Mouse (Mus musculus) urinary bladder, postnatal 36 days (tissue): Measurements from ENCODE around the gene Sdhaf4.
A peak's percentile ranks its signal among the peaks of the same experiment; 100 is the strongest.
"Not testable (repeated sequence)": the region's sequence is repeated elsewhere in the genome, so short reads cannot be mapped to it uniquely, and the experiment has no call there.

Experiments used
- DNase-seq, 2 experiments: peaks; one replicate each; pipeline ENCODE4 v3.0.0; 2022; ENCODE audit warnings: low spot score in 2 of 2, mixed read lengths in 1 of 2

The Sdhaf4 gene

GRCm38 (mm10) chr1:24005070-24005804, at the start of gene Sdhaf4:
Sdhaf4 (minus strand) TSS chr1:24005656.
- DNase-seq = peak; percentile 88 to 89

DNA sequence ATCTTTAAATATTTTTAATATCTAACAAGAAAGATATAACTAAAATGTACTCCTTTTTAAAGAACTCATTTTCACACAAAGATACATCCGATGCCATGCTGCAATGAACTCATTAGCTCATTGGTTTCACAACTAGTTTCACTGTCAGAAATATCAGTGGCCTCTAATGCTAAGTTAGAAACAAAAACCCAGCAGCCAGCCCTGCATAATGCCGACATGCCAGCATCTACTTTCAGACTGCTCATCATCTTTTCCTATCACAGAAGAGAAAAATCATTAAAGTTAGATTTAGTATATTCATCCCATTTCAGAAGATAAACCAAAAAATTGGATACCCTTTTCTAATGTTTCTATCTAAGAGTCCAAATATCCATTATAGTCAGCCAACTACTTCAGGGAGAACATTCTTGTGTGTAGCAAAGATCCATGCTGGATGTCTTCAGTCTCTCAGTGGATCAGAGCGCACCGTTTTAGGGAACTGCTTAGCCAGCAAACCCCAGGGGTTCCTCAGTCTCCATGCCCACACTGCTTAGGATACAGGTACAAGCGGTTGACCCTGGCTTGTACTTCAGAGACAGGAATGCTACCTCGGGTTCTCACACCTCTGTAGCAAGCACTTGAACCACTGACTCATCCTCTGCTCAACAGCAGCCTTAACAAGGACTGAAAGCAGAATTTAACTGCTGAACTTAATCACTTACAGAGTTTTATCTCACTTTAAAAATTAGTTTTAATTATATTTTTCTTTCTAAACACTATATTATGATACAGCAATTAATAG, 41.5 kb upstream of the Sdhaf4 start:
- no peak for DNase-seq

DNA sequence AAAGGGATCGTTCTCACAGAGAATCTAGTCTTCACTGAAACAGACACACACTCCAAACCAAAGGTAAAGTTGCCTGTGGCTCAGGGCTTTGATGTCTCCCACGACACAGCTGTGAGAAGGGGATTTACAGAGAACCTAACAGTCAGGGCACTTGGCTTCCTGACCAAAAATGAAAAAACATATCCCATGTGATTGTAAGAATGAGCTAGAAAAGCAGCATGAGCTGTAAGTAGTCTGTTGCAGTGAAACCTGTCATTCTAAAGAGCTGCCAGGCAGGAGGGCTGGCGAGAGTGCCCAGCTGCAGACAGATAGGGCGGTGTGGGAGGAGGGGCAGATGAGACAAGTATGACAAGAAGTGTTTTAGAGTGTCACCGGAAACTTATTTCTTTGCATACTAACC, 40.2 kb upstream of the Sdhaf4 start:
- no peak for DNase-seq

- no peak for DNase-seq
These were observed 37.6 kb upstream of the Sdhaf4 start for GRCm38 (mm10) chr1:24043007-24043406.

DNA sequence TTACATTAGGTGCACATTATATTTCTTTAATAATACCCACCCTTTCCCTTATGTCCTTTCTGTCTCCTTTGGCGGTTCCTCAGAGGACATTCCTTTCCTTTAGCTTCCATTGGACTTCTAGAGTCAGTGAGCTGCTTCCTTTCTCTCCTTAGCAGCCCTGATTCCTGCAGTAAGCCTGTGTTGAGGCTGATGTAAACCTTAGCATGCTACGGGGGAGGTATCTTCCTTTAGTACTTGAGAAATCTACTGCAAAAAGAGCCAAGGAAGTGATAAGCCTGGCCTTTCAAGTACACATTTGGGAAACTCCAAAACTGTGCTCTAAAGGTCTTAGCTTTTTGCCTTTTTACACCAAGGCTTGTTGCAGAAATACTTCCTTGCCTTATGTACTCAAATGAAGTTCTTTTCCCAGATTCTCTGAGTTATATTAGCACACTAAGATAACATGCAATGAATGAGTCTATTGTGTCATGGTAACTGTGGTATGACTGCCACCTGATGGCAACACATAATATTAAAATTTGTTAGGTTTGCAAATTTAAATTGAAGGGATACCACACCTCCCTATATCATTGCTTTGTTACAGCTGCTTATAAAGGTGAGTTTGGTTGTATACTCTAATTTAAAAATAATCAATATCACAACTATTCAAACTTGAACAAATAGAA, 28.4 kb upstream of the Sdhaf4 start:
- no peak for DNase-seq

GRCm38 (mm10) chr1:24010821-24011220, 5.4 kb upstream of the Sdhaf4 start:
- no peak for DNase-seq

DNA sequence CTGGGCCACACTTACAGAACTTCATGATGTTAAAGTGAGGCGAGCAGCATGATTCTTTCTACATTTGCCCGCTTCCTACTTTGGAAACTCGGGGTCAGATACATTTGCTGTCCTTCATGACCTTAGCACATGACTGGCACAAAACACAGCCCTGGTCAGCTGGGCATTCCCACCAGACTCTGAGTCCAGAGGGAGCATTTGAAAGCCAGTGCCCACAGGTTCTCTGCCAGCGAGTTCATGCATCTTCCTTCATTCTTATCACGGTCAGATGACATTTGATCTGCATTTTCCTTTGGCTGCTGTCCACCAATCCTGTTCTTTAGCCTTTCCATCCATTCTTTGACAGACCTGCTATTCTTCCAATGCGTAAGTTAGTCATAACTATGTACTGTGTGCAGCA, 4.6 kb upstream of the Sdhaf4 start:
- DNase-seq = peak in 1 of 2 experiments; percentile 9

DNA sequence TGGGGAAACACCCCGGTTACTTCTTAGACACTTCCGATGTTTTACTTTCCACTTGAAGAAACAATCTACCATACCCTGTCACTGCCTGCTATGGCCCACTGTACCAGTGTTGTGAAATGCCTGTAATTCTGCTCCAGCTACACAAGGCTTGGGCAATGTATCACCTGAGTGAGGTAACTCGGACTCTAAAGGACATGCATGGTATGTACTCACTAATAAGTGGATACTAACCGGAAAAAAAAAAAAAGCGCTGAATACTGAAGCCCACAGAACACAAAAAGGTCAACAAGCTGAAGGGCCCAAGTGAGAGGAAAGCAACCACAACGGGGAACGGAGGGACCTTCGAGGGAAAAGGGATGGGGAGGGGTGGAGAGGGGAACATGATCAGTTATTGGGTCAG, 2.2 kb upstream of the Sdhaf4 start:
- no peak for DNase-seq

GRCm38 (mm10) chr1:23999318-23999717, 6.1 kb downstream of the Sdhaf4 start:
- DNase-seq = no peak

GRCm38 (mm10) chr1:23998866-23999265, 6.6 kb downstream of the Sdhaf4 start:
- no peak for DNase-seq

GRCm38 (mm10) chr1:23998120-23998810, 7.2 kb downstream of the Sdhaf4 start:
- DNase-seq = no peak

DNA sequence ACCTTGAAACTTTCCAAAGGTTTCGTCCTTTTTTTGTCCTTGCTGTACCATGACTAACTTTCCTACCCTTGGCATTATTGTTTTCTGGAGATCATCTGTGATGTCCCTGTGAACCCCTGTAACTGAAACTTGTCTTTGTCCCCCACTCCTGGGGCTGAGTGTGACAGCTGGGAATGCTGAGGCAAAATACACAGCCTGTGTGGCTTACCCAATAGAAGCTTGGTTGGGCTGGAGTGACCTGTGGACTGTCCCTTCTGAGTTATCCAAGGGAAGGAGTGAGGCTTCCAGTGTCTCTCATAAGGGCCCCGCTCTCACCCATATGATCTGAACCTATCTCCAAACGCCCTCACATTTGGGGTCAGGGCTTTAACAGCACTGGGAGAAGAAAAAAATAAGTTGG, 8.0 kb downstream of the Sdhaf4 start:
- no peak for DNase-seq

DNA sequence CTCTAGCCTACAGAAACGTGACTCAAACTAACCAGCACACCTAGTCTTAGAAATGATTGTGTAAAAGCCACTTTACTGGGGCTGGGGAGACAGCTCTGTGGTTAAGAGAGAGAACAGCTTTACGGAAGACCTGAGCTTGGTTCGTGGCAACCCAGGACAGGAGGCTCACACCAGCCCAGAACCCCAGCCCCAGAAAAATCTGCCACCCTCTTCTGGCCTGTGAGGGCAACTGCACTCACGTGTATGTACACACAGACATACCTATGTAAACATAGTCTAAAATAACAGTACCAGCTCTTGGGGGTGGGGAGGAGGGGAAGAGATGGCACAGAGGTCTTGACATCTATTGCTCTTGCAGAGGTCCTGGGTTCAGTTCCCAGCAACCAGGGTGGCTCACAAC, 10.0 kb downstream of the Sdhaf4 start:
- DNase-seq = no peak

DNA sequence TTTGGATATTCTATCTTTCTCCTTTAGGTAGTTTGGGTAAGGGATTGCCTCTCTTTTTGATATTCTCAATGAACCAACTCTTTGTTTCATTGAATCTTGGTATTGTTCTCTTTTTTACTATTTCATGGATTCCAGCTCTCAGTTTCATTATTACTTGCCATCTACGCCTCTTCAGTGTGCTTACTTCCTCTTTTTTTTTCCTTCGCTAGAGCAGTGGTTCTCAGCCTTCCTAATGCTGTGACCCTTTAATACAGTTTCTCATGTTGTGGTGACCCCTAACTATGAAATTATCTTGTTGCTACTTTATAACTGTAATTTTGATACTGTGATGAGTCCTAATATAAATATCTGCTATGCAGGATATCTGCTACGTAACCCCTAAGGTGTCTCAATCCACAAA, 22.3 kb downstream of the Sdhaf4 start:
- DNase-seq = no peak

- DNase-seq = no peak
These were observed 27.2 kb downstream of the Sdhaf4 start for GRCm38 (mm10) chr1:23978281-23978680.

- DNase-seq = not testable (repeated sequence)
These were observed 34.3 kb downstream of the Sdhaf4 start for GRCm38 (mm10) chr1:23971159-23971558.

- DNase-seq = no peak
These were observed 37.3 kb downstream of the Sdhaf4 start for GRCm38 (mm10) chr1:23968027-23968725.

GRCm38 (mm10) chr1:23966226-23966625, 39.2 kb downstream of the Sdhaf4 start:
- DNase-seq = no peak

DNA sequence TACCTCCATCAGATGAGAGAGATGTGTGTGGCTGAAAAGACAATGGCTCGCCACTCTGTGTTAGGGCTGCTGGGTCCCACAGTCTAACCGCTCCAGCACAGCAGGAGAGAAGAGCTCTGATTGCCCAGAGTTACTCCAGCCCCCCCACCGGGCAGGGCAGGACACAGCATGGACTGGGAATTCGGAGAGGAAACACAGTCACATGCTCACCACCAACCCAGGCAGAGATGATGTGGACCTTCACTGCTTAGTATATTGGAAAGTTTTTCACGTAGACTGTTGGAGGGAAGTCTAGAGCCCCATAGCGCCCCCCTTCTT, 46.1 kb downstream of the Sdhaf4 start:
- DNase-seq = no peak

- DNase-seq = no peak
These were observed 46.6 kb downstream of the Sdhaf4 start for GRCm38 (mm10) chr1:23958668-23959414.

- DNase-seq = no peak
These were observed 47.4 kb downstream of the Sdhaf4 start for GRCm38 (mm10) chr1:23958101-23958500.
